Mouse (Mus musculus) mouse embryonic stem cell (cell line): ENCODE measurements around the gene Tbc1d24.

Experiments
- in situ Hi-C, 2 experiments: fragments of 300-500 bp; cut with MboI; formaldehyde crosslinking; loops; 1 replicate in 1 of 2; 3 replicates in 1 of 2; pipeline ENCODE4 v1.14.3; 2019 to 2020; ENCODE audit warnings: low sequenced_read_pairs in 2 of 2, low pct_unique_long_range_greater_than_20kb in 1 of 2, mixed read lengths in 1 of 2; ENCODE audit not compliant: unreplicated experiment in 1 of 2

Gene Tbc1d24

DNA sequence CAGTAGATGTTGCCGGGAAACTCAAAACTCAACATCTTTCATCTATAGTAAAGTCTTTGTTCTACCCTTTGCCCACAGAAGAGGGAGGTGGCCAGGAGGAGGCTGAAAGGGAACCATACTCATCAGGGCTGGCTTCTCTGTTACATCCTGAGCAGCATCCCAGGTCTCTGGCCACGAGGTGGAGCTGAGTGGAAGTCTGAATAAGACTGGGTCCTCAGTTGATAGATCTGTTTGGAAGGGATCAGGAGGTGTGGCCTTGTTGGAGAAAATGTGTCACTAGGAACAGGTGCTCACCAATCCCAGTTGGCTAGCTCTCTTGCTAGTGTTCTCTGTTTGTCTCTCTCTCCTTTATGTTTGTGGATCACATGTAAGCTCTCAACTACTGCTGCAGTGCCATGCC is 10.0 kb downstream of the Tbc1d24 start:
- in situ Hi-C loops: no loop called here

DNA sequence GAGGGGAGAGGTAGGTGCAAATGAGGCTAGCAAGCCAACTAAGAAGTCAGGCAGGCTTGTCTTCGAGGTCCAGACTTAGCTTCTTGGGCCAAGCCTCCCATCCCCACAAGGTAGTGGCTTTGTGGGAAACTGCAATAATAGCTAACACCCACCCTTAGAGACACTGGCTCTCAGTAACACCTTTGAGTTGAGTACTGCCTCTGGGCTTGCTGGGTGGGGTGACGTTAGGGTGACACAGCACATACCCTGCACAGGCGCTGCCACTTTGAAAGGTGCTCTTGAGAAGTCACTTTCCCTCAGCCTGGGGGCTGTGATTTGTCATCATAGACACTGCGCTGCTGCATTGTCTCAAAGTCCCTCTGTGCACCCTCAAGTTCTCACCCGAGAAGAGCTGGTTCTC is 11.6 kb downstream of the Tbc1d24 start:
- in situ Hi-C loops: no loop called here

DNA sequence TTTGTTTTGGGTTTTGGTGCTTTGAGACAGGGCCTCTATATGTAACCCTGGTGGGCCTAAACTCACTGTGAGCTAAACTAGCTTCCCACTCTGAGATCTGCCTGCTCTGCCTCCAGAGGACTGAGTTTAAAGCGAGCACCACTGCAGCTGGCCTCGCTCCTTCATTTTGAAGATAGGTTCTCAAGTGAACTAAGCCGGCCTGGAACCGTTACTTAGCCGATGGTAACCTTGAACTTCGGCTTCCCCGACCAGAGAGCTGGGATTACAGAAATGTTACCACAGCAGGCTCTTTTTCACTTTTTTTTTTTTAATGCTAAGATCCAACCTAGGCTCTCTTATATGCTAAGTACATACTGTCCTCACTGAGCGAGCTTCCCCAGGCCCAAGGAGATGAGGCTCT is 12.1 kb downstream of the Tbc1d24 start:
- in situ Hi-C loops: no loop called here

DNA sequence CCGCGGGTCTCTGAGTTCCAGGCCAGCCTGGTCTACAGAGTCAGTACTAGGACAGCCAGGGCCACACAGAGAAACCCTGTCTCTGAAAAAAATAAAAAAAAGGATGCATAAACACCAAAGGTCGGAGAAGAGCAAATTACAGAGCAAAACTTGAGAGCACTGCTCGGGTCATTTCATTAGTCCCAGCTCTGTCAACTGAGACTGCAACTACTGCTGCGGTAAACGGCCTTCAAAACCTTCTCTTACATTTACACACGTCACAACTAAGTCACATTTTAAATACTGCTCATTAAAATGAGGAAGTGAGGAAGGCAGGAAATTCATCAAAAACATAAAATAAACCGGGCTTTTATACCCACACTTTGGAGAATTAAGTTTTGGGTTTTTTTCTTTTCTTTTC is 12.5 kb downstream of the Tbc1d24 start:
- in situ Hi-C loops: no loop called here

DNA sequence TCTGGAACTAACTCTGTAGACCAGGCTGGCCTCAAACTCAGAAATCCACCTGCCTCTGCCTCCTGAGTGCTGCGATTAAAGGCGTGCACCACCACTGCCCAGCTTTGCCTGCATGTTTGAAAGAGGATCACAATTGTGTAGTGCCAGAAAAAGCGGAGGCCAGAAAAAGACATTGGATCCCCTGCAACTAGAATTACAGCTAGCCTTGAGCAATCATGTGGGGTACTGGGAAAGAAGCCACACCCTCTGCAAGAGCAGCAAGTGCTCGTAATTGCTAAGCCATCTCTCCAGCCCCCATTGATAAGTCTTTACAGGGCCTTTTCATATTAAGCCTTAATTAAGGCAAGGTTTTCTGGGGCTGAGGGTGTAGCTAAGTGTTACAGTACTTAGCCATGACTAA is 13.9 kb downstream of the Tbc1d24 start:
- in situ Hi-C loops: no loop called here

DNA sequence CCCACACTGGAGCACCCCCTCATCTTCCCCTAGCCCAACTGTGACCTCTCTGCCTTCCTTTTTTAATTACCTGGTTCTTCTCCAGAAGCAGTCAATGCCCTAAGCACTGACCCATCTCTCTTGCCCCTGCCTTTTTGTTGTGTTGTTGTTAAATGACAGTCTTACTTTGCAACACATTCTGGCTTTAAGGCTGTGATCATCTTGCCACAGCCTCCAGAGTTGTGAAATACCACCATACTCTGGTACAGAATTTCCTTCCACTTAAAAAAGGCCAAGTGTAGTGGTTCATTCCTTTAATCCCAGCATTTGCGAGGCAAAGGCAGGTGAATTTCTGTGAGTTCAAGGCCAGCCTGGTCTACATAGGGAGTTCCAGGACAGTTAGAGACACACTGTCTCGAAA is 14.4 kb downstream of the Tbc1d24 start:
- in situ Hi-C loops: no loop called here

DNA sequence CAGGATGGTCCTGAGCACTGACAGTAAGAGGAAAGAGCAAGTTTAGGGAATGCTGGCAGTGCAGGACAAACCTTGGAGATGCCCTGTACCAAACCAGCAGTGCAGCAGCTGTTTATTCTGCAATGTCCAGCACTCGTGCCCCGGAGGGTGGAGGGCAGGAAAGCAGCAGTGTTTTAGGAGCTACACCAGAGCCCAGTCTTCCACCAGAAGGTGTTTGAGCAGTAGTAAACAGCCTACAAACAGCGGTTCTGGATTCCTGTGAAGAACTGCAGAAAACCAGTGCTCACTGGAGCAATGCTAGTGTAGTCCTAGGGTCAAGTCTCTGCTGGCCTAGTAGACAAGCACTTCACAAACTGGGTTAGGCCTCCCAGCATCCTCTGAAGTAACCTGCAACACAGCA is 31.1 kb downstream of the Tbc1d24 start:
- in situ Hi-C loops: no loop called here

DNA sequence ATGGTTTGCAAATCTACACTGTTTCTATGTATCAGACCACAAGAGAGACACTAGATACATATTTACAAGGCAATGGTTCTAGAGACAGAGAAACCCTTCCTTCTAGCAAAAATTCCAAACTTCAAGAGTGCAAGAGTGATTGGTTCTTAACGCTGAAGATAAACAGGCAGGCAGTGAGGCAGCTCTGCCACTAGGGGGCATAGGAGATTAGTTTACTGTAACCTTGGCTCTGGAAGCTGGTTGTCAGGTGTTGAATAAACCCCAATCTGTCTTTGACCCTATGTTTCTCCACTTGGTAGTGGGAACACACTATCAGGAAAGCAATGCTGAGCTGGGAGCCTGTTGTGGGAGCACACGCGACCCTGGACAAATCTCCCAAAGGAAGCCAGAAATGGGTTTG is 31.9 kb downstream of the Tbc1d24 start:
- in situ Hi-C loops: no loop called here

DNA sequence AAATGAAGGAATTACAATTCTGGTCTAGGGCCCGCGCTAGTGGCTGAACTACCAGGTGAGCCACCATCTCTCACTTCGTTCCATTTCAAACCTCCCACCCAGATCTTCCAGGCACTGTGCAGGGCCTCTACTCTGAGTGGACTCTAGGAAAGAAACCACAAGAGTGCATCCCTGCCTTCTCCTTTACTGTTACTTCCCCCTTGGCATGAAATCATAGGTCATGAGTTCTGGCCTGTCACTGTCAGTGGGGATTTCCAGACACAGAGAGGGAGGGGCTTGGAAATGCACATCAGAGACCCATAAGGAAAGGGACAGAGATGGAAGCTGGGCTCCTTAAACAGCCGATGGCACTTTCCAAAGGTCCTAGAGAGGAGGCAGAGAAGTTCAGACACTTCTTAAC is 33.6 kb downstream of the Tbc1d24 start:
- in situ Hi-C loops: no loop called here

DNA sequence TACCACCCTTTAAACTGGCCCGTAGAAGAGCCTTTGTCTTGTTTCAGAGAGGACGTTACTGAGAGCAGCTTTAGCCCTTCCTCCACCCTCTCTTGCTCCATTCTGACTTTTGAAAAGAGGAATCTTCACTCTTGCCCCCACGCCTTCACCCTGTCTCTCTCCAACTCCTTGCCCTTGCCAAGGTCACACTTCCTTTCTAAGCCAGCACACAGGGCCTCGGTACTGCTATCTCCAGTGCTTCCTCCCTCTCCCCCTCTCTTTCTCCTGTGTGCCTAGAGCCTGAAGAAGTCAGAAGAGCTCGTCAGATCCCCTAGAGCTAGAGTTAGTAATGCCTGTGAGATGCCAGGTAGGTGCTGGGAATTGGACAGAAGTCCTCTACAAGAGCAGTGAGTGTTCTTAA is 34.6 kb downstream of the Tbc1d24 start:
- in situ Hi-C loops: no loop called here

DNA sequence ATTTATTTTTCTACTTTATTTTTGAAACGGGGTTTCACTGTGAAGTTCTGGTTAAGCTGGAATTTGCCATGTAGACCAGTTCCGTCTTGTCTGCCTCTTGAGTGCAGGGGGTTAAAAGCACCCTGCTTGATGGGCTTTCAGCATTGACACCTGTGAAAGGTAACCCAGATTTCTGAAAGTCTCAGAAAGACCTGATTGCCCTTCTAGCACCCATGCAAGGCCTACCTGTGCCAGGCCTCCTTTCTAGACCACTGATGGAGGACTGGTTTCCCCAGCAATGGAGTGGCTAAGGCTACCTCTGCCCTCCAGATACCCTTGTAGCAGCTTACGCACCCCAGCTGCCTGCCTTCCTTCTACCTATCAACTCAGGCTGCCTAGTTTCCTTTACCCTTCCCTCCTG is 35.2 kb downstream of the Tbc1d24 start:
- in situ Hi-C loops: no loop called here

DNA sequence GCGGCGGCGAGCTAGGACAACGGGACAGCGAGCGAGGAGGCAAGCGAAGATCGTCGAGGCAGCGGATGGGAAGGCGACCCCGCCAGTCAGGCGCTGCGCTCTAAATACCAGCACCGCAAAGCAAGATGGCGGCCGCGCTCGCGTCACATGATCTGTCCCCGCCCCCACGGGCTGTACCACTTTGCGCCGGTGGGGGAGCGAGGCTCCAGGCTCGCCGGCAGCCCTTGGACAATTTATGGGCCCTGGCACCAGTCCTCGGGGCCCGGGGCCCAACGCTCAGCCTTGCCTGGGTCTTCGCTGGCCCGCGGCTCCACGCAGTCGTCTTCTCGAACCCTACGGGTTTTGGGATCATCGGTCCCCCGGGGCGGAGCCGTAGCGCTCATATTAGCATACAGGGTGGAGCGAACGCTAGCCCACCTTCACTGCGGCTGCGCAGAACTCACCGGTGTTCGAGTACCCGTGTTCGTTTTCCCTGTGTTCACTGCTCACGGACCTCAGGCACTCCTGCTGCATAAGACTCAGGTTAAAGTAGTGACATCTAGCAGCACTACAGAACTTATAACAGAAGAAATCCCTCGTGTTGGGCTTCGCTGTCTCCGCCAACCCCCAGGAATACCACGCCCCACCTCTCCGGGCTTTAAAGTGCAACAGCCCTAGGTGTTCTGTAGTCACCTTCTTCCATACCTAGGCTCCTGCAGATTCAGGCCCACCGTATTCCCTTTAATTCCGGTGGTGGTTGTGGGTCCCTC is 35.9 kb downstream of the Tbc1d24 start, which contains the start of gene Atp6v0c:
Gene Atp6v0c (minus strand): TSS at position 386 of the 749 bp plus-strand sequence.
- in situ Hi-C loops: no loop called here

DNA sequence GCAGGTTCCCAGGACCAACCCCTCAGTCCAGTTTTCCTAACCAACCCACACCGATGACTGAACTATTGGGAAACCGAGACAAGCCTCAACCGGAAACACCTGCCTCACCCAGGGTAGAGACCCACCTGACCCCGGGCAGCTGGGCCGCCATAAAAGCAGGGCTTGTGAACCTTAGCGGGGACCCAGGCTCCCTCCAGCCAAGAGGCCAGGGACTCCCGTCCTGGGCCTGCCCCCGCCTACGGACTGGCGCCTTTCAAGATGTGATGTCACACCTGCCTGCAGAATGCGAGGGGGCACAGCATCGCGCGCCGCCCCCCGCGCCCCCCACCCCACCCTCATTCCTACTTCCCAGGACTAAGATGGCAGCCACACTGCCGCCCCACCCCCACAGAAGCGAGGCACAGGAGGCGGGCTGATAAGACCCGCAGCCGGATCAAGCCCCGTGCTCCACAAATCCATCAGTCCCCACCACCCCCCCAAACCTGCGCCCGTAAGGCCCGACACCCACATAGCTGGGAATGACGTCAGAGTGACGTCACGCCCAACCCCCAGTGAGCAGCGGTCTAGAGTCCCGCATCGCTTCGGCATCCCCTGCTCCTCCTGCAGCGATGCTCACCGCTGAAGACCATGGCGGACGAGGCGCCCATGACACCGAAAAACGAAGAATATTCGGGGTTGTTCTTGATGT is 36.6 kb downstream of the Tbc1d24 start:
- in situ Hi-C loops: no loop called here

DNA sequence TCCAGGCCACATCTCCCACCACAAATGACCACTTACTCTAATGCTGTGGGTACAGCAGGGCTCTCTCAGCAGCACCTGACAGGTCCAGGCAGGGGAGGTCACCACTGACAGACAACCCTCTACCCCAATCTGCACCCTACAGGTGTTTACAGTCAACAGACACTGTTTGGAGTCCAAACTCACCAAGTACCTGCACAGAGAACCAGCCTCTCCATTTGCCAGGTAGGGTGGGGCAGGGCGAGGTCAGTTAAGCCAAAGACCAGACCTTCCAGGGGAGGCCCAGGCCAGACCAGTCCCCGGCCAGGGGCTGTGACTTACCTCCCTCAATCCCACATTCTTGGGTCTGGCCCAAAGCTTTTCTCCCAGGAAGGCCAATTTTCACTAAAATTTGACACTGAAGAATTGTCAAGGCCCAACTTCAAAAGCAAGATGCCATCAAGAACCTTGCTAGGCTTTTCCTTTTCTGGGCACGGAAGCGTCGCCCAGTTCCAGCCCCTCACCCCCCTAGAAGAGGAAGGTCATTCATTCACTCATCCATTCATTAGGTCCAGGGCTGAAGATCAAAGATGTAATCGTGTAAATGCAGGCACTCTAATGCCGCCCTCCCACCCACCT is 37.4 kb downstream of the Tbc1d24 start:
- in situ Hi-C loops: no loop called here

DNA sequence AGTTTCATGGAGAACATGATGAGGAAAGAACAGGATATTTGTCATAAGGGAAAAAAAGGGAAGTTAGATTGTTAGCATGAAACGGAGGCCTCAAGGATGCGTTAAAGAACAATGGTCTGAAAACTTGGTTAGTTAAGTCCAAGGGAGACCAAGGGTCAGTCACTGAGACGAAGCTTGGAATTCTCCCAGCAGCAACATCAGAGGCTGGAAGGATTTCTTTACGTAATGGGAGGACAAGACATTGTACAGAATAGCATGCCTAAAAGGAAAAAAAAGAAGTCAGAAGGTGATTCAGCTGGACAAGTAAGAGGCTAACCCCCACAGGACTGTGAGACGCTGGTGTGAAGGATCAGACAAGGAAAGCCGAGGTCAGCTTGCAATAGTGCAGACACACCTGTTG is 38.2 kb downstream of the Tbc1d24 start:
- in situ Hi-C loops: no loop called here

DNA sequence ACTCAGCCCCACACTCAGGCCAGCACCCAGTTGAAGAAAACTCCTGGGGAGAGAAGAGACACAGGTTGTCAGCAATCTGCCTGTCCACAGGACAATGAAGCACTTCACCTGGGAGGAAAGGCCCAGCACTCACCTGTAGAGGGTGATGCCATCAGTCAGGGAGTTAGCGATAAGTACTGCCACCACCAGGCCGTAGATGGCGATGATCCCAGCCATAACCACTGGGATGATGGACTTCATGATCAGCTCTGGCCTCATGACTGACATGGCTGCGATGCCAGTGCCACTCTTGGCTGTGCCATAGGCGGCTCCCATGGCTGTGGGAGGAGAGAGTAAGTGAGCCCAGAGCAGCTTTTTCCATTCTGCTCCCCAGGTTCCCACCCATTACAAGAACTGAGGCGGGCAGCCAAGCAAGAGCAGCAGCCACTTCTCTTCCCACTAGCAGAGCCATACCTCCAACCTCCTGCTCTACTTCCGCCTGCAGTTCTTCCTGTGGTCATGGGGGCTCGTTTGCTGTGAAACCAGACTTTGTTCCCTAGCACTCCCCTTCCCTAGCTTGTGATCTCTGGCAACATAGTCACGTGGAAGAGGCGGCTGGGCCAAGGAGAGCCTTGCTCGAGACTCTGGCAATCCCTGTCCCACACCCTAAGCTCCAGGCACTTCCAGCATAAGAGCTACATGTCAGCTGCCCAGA is 40.6 kb downstream of the Tbc1d24 start:
- in situ Hi-C loops: no loop called here

DNA sequence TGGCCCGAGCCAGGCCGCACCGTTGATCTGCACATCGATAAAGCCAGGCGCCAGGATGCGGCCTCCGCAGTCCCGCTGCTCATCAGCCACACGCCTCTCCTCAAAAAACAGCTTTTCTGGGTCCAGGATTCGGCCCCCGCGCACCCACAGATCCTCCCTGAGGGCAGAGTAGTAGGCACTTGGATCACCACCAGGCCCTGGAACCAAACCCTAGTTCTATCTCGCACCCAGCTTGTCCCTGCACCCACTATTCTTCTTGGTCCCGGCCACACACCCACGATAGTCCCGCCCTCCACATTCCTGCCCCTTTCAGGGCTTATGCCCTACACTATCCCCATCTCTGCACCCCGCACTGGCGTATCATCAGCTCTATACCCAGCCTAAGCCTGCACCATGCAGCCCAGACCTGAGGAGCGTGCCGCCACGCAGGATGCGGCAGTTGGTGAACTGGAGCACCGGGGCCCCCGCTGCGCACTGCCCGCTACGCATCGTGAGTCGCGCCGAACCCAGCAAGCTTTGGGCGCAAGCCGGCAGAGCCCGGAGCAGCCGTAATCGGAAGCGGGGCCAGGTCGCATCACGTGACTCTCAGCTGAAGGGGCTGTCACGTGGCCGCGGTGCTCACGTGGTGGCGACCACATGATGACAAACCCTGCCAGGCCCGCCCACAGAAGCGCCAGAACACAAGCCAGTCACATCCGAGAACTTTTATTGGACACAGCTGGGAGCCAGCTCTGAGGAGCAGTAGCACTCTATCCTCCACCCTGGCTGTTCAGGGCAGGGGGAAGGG is 42.0 kb downstream of the Tbc1d24 start, which contains the start of gene Amdhd2:
Gene Amdhd2 (minus strand): TSS at position 591 of the 787 bp plus-strand sequence.
- in situ Hi-C loops: no loop called here

DNA sequence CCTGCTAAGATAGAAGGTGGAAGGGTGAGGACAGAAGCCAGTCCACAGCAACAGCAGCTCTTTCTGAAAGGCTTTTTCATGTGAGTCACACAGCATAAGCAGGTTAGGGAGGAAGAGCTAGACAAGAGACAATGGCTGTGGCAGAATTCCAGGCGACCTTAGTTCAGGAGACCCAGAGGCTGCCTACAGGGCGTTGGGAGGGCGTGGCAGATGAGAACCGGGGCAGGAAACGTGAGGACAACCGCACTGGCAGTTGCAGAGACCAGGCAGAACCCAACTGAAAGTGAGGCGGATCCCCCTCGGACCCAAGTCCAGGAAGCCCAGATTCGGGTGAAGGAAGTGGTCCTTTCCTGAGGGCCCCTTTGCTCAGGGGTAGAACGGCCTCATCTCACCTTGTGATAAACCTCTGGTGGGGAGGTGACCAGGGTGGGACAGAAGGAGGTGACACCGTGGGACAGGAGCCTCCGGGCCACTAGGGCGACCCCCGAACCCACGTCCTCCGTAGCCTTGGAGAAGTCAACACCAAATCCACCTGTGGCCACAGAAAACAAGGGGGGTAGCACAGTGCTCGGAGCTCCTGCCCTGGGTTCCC is 42.7 kb downstream of the Tbc1d24 start:
- in situ Hi-C loops: no loop called here
